Mouse (Mus musculus) G1E (cell line): ENCODE results near the gene Kremen2.

Experiments used
- CTCF ChIP-seq: IDR thresholded peaks from 2 replicates; pipeline ENCODE4 v1.5.1; 2012; ENCODE audit warnings: low read depth, low read length, inconsistent platforms, mixed read lengths
- GATA1 ChIP-seq: IDR thresholded peaks from 2 replicates; pipeline ENCODE4 v1.6.1; 2012; ENCODE audit warnings: borderline replicate concordance, low read length, inconsistent platforms, mixed read lengths
- POLR2AphosphoS5 ChIP-seq: IDR thresholded peaks from 2 replicates; pipeline ENCODE4 v1.6.1; 2012; ENCODE audit warnings: low read depth, low read length, inconsistent platforms; ENCODE audit not compliant: insufficient replicate concordance

GRCm38 (mm10) chr17:23746311-23746710 lies 678 bp upstream of the Kremen2 start:
- no peak for TF ChIP-seq CTCF
- no peak for TF ChIP-seq GATA1
- no peak for TF ChIP-seq POLR2AphosphoS5
